Mouse (Mus musculus) naive thymus-derived CD4-positive, alpha-beta T cell, adult 2 months (primary cell): Measurements from ENCODE around the gene Lclat1.

ENCODE experiments used
- DNase-seq: peaks from one replicate; pipeline ENCODE4 v3.0.0-alpha.2; 2011; ENCODE audit warnings: low read depth

The Lclat1 gene

DNA sequence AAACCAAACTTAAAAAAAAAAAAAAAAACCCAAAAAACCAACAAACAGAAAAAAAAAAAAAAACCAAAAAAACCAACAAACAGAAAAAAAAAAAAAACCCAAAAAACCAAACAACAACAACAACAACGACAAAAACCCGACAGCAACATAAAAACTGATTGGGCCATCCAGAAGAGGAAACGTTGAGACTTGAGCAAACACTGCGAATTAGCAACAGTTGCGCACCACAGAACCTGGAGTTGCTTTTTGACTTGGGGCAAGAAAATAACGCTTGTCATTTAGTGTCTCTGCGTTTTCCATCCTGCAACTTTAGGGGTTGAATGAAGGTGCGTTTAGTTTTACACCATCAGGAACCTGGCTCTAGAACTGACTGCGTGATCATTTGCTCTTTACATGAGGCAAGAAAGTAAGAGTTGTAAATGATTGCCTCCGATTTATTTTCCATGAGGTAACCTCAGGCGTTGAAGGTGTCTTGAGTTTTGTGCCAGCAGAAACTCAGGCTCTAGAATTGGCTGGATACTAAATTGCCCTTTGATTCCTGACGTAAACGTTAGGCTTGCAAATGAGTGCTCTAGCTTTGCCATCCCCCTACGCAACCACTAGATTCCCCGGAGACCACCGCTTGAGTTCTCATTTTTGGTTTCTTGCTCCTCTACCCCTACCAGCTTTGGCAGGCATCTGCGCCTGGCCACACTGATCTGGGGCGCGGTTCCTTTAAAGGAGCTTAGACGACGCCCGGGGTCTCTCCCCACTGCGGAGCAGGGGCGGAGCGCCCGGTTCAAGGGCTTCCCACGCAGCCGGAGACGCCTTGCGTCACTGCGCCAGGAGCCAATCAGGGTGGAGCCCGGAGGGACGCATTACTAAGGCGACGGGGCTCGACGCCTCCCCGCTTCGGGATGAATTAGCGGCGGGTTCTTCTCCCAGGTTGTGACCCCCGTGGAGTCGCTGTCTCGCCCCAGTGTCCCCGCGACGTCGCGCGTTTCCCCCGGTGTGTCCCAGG is at the start of gene Lclat1:
Gene Lclat1, plus strand, starts transcription at position 828 of the 1,000 bp plus-strand sequence.
- peak; percentile 97 for DNase-seq

- no peak for DNase-seq
Measured at GRCm38 (mm10) chr17:73058319-73058718, 49.5 kb upstream of the Lclat1 start.

DNA sequence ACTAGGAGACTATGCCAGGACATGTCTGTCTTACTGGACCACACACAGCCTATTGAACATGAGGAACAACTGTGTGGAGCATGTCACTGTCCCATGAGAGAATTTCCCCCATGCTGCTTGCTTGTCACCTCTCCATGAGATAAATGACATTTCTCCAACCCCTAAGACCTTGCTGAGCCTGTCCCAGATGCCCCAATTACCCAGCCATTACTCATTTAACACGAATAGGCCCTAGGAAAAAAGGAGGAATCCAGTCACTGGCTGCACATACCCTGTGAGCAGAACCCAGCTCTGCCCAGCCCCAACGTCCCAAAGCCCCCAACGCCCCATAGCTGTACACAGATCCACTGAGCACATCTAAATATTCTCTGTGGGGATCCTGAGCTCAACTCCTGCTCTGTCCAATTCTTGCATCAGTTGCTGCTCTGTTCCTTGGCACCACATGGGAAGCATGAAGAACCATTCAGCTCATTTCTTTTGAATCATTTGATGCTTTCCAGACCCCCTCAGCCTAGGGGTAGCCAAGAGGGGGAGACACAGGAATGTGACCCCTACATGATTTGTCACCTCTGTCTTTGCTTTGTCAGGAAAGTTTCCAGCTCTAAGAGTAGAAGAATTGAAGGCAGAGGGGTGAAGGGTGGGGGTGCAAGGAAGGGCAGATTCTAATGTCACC is 47.4 kb upstream of the Lclat1 start:
- no peak for DNase-seq

DNA sequence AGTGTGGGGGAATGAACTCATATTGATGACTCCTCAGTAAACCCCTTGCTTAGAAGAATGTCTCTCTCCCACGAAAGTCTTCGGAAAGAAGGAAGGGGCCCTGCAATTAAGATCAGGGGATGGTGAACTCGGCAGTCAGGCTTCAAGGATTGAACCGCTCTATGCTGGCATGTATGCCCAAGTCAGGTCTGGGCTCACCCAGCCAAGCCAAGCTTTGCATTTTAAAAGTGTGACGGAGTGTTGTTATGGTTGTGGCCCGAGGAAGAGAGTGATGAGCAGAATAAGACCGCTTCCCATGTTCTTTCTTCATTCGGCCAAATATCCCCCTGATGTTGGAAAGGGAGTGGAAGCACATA is 46.9 kb upstream of the Lclat1 start:
- no peak for DNase-seq

GRCm38 (mm10) chr17:73062701-73063100 is 45.1 kb upstream of the Lclat1 start:
- DNase-seq = no peak

DNA sequence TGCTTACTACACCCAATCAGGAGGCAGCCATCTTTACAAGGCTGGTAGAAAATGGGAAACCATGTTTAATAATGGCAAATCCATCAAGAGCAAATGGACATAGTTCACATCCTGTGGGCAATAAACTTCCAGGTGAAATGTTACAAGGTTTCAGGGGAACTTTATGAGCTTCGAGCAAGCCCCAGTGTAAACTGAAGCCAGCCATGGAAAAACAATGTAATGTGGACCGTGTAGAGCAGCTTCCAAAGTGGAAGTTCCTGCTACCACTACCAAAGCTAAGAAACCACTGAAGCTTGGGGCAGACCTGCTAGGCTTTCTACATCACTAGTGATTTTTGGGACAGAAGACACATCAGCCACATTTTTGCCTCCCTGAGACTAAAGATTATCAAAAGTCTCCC is 44.5 kb upstream of the Lclat1 start:
- no peak for DNase-seq

DNA sequence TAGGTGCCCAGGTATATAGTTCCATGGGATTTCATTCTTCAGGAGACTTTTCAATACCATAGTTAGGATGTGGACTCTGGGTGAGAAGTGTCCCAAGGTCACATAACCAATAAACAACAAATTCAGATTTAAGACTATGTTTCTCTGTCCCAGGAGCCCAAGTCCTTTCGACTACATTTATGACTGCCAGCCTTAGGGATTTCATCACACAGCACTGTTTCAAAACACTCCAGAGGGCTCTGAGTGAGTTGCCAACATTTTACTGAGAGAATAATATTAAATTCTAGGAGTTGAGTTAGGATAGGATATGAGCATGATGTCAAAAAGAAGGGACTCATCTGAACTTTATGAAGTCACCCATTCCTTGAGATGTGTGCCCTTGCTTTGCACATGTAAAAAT is 44.0 kb upstream of the Lclat1 start:
- DNase-seq = no peak

DNA sequence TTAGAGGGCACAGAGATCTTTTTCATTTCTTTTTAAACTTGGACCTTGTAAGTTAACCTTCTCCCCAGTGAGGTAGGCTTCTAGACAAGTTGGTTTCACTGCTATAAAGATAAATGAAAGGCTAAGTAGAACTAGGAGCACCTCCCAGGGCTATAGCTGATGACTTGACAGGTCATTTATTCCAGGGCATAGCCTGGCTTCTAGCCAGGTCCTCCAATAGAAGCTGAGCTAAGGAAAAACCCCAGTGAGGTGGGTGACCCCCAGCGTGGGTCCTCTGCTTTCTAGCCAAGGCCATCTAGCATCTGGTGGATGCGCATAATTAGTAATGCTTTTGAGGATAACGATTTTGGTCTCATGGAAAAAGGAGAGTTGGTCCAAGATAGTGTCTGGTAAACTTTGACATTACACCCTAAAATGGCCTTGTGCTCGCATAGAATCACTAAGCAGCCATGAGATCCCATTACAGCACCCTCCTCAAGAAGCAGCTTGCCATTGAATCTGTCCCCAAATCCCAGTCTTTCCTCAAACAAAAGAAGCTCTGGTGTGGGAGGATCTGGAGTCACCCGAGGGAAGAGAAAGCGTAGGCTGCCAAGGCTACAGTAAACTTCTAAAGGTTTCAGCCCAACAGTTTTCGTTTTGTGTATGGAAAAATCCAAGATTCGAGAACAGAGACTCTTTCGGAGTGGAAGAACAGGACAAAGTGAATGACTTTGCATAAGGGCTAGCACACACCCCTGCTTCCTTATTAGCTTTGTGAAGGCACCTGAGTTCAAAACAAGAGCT is 41.2 kb upstream of the Lclat1 start:
- no peak for DNase-seq

GRCm38 (mm10) chr17:73067423-73067822 is 40.4 kb upstream of the Lclat1 start:
- peak; percentile 37 for DNase-seq

GRCm38 (mm10) chr17:73068321-73068992 is 39.3 kb upstream of the Lclat1 start:
- DNase-seq = no peak

- DNase-seq = no peak
Measured at GRCm38 (mm10) chr17:73070466-73070865, 37.3 kb upstream of the Lclat1 start.

DNA sequence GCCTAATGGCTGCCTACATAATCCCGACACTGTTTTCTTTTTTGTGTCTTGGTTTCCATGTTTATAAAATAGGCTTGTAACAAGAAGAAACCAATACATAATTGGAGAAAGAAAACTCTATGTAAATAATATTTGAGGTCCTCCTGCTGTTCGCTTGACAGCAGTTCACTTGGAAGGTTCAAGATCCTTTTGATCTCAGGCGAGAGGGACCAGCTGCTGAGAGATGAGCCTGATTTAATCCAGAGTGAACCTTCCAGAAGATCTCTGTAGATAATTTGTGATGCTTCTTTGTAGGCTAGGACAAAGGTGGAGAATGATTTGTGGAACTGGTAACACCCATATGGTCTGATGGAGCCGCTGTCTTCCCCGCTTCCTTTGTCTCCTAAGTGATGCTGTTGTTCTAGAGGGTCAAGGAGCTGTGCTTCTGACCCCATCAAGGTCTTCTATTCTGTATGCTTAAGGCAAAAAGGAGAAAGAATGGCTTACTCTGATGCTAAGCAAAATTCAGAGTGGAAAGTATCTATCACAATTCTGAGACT is 36.0 kb upstream of the Lclat1 start:
- DNase-seq = no peak

GRCm38 (mm10) chr17:73072286-73072685 is 35.5 kb upstream of the Lclat1 start:
- no peak for DNase-seq

DNA sequence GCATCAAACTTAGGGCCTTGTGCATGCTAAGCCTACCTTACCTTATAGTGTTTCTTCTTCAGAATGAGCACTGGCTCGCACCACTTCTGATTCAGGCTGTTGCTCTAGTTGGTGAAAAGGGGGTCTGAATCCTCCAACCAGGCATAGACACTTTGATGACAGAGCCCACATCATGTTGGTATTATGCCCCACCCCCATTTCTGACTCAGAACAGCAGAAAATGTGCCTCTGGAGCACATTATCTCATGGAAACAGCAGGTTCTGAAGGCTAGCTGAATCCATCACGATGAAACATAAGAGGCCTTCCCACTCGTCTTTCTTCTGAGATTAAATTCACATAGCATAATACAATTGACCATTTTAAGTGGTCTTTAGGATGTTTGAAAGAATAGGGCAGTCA is 33.2 kb upstream of the Lclat1 start:
- no peak for DNase-seq

- DNase-seq = no peak
Measured at GRCm38 (mm10) chr17:73075238-73075890, 32.4 kb upstream of the Lclat1 start.

DNA sequence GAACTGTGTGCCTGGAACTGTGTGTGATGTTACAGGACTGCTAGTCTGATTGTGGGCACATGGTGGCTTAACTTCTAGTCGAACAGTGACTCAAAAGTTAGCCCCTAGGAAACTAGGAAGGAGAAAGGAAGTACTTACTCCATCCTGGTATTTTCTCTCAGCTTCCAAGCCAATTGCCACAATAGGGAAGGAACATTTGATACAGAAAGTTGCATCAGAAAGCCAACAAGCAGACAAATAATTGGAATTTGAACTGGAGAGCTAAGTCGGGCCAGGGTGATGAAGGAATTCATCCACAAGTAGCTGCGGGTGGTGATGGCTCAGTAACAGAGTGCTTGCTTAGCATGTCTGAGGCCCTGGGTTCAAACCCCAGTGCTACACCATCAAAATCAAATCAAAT is 30.1 kb upstream of the Lclat1 start:
- no peak for DNase-seq

DNA sequence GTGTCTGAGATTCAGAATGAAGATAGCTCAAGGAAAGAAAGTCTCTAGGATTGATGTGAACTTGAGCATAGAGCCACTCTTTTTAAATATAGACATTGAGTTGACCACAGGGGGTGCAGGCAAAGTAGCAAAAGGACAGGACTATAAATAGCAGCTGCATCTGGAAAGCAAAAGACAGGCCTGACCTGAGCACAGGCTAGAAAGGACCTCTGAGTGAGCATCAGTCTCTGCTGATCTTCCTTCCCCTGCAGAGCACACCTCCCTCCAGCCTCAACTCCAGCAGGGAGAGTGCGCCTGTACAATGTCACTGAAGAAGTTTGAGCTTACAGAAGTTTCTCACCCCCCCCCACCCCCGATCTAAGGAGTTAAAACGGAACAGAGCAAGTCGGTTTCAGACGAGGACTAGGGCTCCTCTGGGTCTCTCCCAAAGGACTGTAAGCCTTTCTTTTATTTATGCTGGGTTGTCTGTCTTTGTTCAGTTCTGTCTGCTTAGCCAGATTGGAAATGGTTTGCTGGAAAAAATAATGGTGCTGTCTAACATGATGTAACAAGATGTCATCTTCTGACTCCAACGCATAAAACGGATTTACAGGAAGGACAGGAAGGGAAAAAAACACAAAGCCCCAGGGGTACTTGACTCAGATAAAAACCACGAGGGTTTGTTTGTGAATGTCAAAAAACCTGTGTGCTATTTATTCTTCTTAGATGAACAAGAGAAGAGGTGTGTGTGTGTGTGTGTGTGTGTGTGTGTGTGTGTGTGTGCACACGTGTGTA is 26.2 kb upstream of the Lclat1 start:
- DNase-seq = peak; percentile 46

DNA sequence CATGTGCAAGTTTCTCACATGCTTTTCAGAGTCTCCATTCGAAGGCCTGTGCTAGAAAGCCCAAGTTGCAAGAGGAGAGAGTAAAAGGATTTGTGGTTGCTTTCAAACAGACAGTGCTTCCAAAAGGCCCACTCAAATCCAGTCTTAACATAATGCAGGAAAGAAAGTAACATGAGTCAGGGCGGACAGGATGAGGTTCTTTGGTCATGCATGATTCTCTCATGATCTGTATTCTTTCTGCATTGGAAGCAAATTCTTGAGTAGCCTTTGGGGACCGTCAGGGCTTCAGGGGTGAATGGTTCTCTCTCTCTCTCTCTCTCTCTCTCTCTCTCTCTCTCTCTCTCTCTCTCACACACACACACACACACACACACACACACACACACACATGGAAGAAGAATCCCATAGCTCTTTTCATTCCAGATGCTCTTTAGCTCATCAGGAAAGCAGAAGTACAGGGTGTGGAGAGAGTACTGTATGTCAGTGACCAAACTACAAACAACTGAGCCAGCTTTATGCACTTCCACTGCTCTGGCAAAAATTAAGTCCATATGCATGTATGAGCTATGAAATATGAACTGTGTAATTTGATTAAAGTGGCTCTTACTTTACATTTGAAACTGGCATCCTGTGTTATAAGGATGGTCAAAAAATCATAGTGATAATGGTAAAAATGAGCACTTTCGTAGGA is 25.1 kb upstream of the Lclat1 start:
- no peak for DNase-seq

- peak; percentile 82 for DNase-seq
Measured at GRCm38 (mm10) chr17:73087045-73087910, 20.5 kb upstream of the Lclat1 start.
